Mouse (Mus musculus) megakaryocyte, adult 5-6 weeks (primary cell): ENCODE measurements around the gene Exosc2. TPM values are rescaled to one million over a fixed set of nuclear protein-coding genes. Genes with fewer than 3 reads are reported as not detected.

Source experiments
- ATAC-seq: 2 replicates; pipeline ENCODE4 v1.8.0; 2016; ENCODE audit warnings: mild to moderate bottlenecking, inconsistent platforms; ENCODE audit not compliant: poor library complexity, severe bottlenecking
- total RNA-seq, 2 experiments: library from RNA; stranded (forward) in 1 of 2; stranded (reverse) in 1 of 2; fragments of 153-499, 151-499 nt in 1 of 2; fragments of 221-1000, 200-1000 nt in 1 of 2; gene quantifications; 2 replicates each; pipeline versions ENCODE4 v1.2.3 to v1.2.4; 2015 to 2017

The Exosc2 gene
- total RNA-seq, 2 experiments from 2014 or later, result 15.3 to 25.9 TPM

GRCm38 (mm10) chr2:31724730-31725490 is 54.4 kb downstream of the Exosc2 start:
- ATAC-seq, result no peak

GRCm38 (mm10) chr2:31727576-31728277 is 57.2 kb downstream of the Exosc2 start:
- ATAC-seq, result no peak

DNA sequence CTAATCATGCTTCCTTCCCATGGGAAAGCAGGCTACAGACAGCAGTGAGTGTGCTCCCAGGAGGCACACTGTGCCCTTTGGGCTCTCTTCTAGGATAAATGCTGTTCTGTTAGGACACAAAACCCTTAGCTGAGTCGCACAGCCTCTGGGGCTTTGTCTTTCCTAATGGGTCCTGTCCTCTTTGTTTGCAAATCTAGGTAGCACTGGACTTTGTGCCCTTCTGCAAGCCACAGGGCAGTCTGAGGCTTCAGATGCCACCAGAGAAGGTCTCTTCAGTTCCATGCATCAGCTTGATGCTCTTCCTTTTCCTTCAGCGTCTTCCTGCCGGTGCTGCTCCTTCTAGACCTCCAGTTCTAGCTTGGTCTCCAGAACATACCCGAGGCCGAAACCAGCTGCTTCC is 60.1 kb downstream of the Exosc2 start:
- ATAC-seq, result no peak

Other genes with a start within 250 kb of the Exosc2 start
- gene Ass1, start 200.5 kb upstream of the Exosc2 start, total RNA-seq (2015), result 137 and 147 TPM in 2 replicates
- 184 and 194 TPM in 2 replicates for gene Ass1, start 200.5 kb upstream of the Exosc2 start, total RNA-seq (2017)
- 10.7 and 16.4 TPM in 2 replicates for gene Fubp3, start 98.1 kb upstream of the Exosc2 start, total RNA-seq (2015)
- 17.1 and 23.6 TPM in 2 replicates for gene Fubp3, start 98.1 kb upstream of the Exosc2 start, total RNA-seq (2017)
- gene Prdm12, start 30.7 kb upstream of the Exosc2 start, total RNA-seq (2015), result not detected in 2 replicates
- gene Prdm12, start 30.7 kb upstream of the Exosc2 start, total RNA-seq (2017), result not detected in 2 replicates
- 24.7 and 32.5 TPM in 2 replicates for gene Abl1, start 17.7 kb downstream of the Exosc2 start, total RNA-seq (2015)
- gene Abl1, start 17.7 kb downstream of the Exosc2 start, total RNA-seq (2017), result 24.5 and 30.5 TPM in 2 replicates
- gene Qrfp, start 139.9 kb downstream of the Exosc2 start, total RNA-seq (2015), result 0.57 and 0.65 TPM in 2 replicates
- 0.04 and 0.29 TPM in 2 replicates for gene Qrfp, start 139.9 kb downstream of the Exosc2 start, total RNA-seq (2017)
- not detected in 2 replicates for gene Fibcd1, start 175.3 kb downstream of the Exosc2 start, total RNA-seq (2015)
- gene Fibcd1, start 175.3 kb downstream of the Exosc2 start, total RNA-seq (2017), result 0.04 TPM in 1 of 2 replicates, not detected in the other
- not detected in 2 replicates for gene Lamc3, start 216.6 kb downstream of the Exosc2 start, total RNA-seq (2015)
- not detected in 2 replicates for gene Lamc3, start 216.6 kb downstream of the Exosc2 start, total RNA-seq (2017)